ENCODE assay signal across 21 mouse cellular contexts in genomic region chr9:44969450-44969849, GRCm38 (mm10). TPM values are rescaled to one million over a fixed set of nuclear protein-coding genes. Genes with fewer than 3 reads are reported as not detected.
DNase-seq lines count a peak whose midpoint lies in the region; ATAC-seq and TF ChIP-seq lines count a peak whose summit lies in the region.
"Had no signal": no experiment of that assay in that cellular context is flagged by ENCODE, and none has a peak within 500 bp of the region (broad histone marks: within the 10 kb centered on the region; RNA-seq: fewer than 3 reads in every experiment).

No protein-coding gene starts in this region.

- no peak overlapping the region for H3K27ac ChIP-seq in left cerebral cortex, adult 2 months
- H3K27ac ChIP-seq: forebrain, embryonic 15.5 days; limb, embryonic 15.5 days; midbrain, embryonic 12.5 days had no signal

- peak; percentile 43 for TF ChIP-seq CTCF in left cerebral cortex, adult 2 months (IDR thresholded peaks at IDR 0.05)

- no peak overlapping the region for H3K4me3 ChIP-seq in left cerebral cortex, adult 2 months
- H3K4me3 ChIP-seq: forebrain, embryonic 15.5 days; limb, embryonic 15.5 days; midbrain, embryonic 12.5 days had no signal

- intact Hi-C loops in left cerebral cortex, adult 2 months (cut with DNase I), result loop anchor here (1.0 to 5.0 kb wide), 2 partner anchors 132 to 177 kb away; no protein-coding TSS in a partner anchor
- intact Hi-C loops in left cerebral cortex, postnatal 14 days (cut with DNase I), result loop anchor here (5.0 kb wide), 2 partner anchors 88 to 178 kb away; partner anchors contain the start of gene Mpzl3

- peak; percentile 65 for DNase-seq in CD4-positive, CD25-positive, alpha-beta regulatory T cell, adult 2 months (ENCODE audit: low read depth, low spot score)
- DNase-seq in left cerebral cortex, adult 2 months (ENCODE audit: extremely low spot score in 1 of 2, low spot score in 2 of 2), result no peak
- no peak for DNase-seq in left cerebral cortex, postnatal 14 days (ENCODE audit: low spot score in 2 of 2)
- peak; percentile 44 for DNase-seq in thymus, postnatal 25 days
- DNase-seq in thymus, postnatal 4 days, result no peak
- no peak for DNase-seq in layer of hippocampus, adult 11-12 months (ENCODE audit: low spot score)
- no peak for DNase-seq in frontal cortex, postnatal 10 days (ENCODE audit: low spot score in 2 of 2)
- DNase-seq: cerebellum, adult 8-10 months; gastrocnemius, postnatal 10 days; kidney, adult 11 months; kidney, postnatal 4 days; lung, postnatal 14 days had no signal

- no peak for ATAC-seq in CD4-positive, CD25-positive, alpha-beta regulatory T cell, adult 4 months
- ATAC-seq: forebrain, embryonic 15.5 days had no signal

RNA-seq across cellular contexts. Expression of gene Ube4a, which starts 4.0 kb away (rescaled TPM):
- polyA plus RNA-seq in CD4-positive, CD25-positive, alpha-beta regulatory T cell, adult 4 months (2017; shearing (Covaris generic)), result 10 to 100 TPM; 26.6 to 40.4 TPM
- 10 to 100 TPM; 66.4 to 68.0 TPM for total RNA-seq in left cerebral cortex, adult 2 months (2021)
- total RNA-seq in left cerebral cortex, postnatal 14 days (2021), result 10 to 100 TPM; 77.6 to 79.8 TPM

RNA-seq across cellular contexts. Expression of gene Cd3g, which starts 10.8 kb away (rescaled TPM):
- 1,000 to 10,000 TPM; 1,425 to 1,626 TPM for polyA plus RNA-seq in CD4-positive, CD25-positive, alpha-beta regulatory T cell, adult 4 months (2017; shearing (Covaris generic))
- not detected for total RNA-seq in left cerebral cortex, adult 2 months (2021)
- not detected for total RNA-seq in left cerebral cortex, postnatal 14 days (2021)
- total RNA-seq: gastrocnemius, postnatal 10 days had no signal
- polyA plus RNA-seq: brain, embryonic 14.5 days; forebrain, embryonic 15.5 days; heart, embryonic 11.5 days; midbrain, embryonic 12.5 days; neural tube, embryonic 11.5 days; testis, adult 2 months had no signal

RNA-seq across cellular contexts. Expression of gene Cd3d, which starts 12.1 kb away (rescaled TPM):
- polyA plus RNA-seq in CD4-positive, CD25-positive, alpha-beta regulatory T cell, adult 4 months (2017; shearing (Covaris generic)), result 100 to 1,000 TPM; 544 to 973 TPM
- total RNA-seq in left cerebral cortex, adult 2 months (2021), result not detected
- not detected for total RNA-seq in left cerebral cortex, postnatal 14 days (2021)
- total RNA-seq: hematopoietic stem cell, adult 5-6 weeks had no signal
- polyA plus RNA-seq: brain, embryonic 14.5 days; forebrain, embryonic 15.5 days; heart, embryonic 11.5 days; midbrain, embryonic 12.5 days; neural tube, embryonic 11.5 days had no signal

RNA-seq across cellular contexts. Expression of gene Cd3e, which starts 40.0 kb away (rescaled TPM):
- 1,000 to 10,000 TPM; 1,413 to 1,834 TPM for polyA plus RNA-seq in CD4-positive, CD25-positive, alpha-beta regulatory T cell, adult 4 months (2017; shearing (Covaris generic))
- total RNA-seq in left cerebral cortex, adult 2 months (2021), result not detected
- total RNA-seq in left cerebral cortex, postnatal 14 days (2021), result not detected
- total RNA-seq: gastrocnemius, postnatal 10 days had no signal
- polyA plus RNA-seq: brain, embryonic 14.5 days; forebrain, embryonic 15.5 days; heart, embryonic 11.5 days; midbrain, embryonic 12.5 days; neural tube, embryonic 11.5 days had no signal

RNA-seq across cellular contexts. Expression of gene Atp5l, which starts 48.9 kb away (rescaled TPM):
- 100 to 1,000 TPM; 416 to 524 TPM for polyA plus RNA-seq in CD4-positive, CD25-positive, alpha-beta regulatory T cell, adult 4 months (2017; shearing (Covaris generic))
- 100 to 1,000 TPM; 302 to 340 TPM for total RNA-seq in left cerebral cortex, adult 2 months (2021)
- total RNA-seq in left cerebral cortex, postnatal 14 days (2021), result 100 to 1,000 TPM; 372 to 384 TPM

Comparison
In these comparisons a context has a peak if more than half of its experiments do, and no peak if none do; other contexts are left out.
1. DNase-seq: peak in CD4-positive, CD25-positive, alpha-beta regulatory T cell, adult 2 months (single experiment) and thymus, postnatal 25 days (single experiment); none in left cerebral cortex, adult 2 months (0 of 2), left cerebral cortex, postnatal 14 days (0 of 2), thymus, postnatal 4 days (single experiment), layer of hippocampus, adult 11-12 months (single experiment) and frontal cortex, postnatal 10 days (0 of 2).